Mouse (Mus musculus) mesoderm, embryonic 11.5 days (tissue): ENCODE results near the gene Ehbp1l1.

Source experiments
- DNase-seq: peaks from one replicate; pipeline ENCODE4 v3.0.0-alpha.2; 2012; ENCODE audit warnings: low read depth, low spot score

Ehbp1l1 gene

GRCm38 (mm10) chr19:5734325-5734724 lies 8.2 kb upstream of the Ehbp1l1 start:
- no peak for DNase-seq

DNA sequence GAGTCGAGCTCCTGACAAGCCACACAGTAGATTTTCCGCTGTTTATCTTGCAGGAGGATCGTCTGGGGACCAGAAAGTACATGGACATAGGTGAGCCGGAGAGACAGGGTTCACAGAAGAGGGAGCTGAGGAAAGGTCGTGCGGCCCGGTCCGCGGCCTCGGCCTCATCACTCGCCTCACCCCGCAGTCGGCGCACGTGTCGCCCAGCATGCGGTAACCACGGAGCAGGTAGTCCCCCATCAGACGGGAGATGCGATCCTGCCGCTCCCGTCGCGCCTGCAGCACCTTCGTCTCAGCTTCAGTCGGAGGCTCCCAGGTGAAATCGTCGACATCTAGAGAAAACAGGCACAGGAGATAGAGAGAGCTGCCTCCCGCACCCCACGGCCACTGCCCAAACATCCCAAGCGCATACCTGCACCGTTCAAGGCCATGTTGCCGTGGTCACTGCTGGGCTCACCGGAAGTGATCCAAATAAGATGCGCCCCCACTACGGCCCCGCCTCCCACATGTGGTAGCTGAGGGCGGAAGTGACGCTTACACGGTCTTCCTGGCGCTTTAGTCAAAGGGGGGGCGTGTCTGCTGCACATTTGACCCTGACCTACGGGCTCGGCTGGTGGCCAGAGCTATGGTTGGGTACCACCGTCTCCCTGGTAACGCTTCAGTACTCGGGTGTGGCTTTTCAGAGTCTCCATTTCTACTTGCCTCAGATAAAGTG lies 5.3 kb upstream of the Ehbp1l1 start:
- DNase-seq = peak; percentile 96

GRCm38 (mm10) chr19:5730314-5731186 lies 4.4 kb upstream of the Ehbp1l1 start:
- no peak for DNase-seq

DNA sequence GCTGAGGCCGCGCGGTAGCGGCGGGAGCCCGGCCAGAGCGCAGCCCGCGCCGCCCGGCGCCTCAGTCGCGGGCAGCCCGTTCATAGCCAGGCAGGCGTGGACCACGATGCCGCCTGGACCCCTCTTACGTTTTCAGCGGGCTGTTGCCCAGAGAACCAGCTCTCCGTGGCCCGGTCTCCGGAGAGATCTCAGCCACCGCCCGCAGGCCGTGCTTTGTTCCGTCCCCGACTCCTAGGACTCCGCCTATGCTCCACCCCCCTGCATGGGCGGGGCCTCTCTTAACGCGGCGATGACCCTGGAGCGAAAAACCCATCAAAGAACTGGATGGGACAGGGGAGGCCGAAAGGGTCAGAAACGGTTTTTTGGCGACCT lies 3.3 kb upstream of the Ehbp1l1 start, which contains the start of gene Fam89b:
TSS of gene Fam89b (minus strand) at position 210 of the 372 bp plus-strand sequence.
- peak; percentile 89 for DNase-seq

GRCm38 (mm10) chr19:5728631-5729443 lies 2.7 kb upstream of the Ehbp1l1 start:
- peak; percentile 34 for DNase-seq

- DNase-seq = peak; percentile 88
These were observed 1.6 kb upstream of the Ehbp1l1 start for GRCm38 (mm10) chr19:5727701-5728100.

GRCm38 (mm10) chr19:5726961-5727578 lies 953 bp upstream of the Ehbp1l1 start:
- no peak for DNase-seq

DNA sequence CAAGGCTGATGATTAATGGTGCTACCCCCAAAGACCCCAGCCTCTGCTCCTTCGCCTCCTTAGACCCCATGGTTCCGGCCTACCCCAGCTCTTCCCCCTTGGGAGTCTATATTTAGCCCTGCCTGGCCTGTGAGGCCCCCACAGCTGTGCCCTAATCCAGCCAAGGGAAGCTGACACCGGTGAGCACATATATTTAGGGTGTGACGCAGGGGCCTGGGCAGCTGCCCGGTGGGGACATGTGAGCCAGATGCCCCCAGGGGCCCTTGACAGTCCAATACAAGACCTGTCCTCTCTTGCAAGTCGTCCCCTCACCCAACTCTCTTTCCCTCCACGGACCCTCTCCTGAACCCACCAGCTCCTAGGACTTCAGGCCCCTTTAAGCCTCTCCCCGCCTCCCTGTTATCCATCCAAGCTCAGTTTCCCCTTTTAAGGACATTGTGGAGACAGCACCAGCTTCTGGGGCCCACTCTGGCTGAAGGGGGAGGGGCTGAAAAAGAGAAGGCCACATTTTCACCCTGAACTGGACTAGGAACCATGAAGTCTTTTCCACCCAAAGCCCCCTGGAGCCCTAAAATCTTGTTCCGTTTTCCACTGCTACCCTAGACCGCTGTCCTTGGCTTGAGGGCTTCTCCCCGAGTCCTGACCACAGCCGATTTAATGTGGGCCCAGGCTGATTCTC lies 949 bp downstream of the Ehbp1l1 start:
- DNase-seq = no peak

DNA sequence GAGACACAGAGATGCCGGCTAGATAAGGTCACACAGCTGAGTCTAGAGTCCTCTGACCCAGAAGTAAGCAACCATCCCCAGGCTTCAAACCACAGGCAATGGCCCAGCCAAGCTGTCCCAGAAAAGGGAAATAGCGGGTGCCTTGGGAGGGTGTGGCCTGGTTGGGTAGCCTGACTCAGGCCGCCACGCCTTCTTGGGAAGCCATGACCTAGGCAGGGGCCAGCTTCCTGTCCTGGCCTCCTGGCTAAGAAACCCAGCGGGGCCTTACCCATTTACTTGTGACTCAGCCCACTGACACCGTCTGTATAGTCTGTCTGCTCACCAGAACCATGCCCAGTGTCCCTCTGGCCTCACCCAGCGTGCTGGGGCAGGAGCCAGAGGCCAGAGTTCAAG lies 1.6 kb downstream of the Ehbp1l1 start:
- DNase-seq = no peak

DNA sequence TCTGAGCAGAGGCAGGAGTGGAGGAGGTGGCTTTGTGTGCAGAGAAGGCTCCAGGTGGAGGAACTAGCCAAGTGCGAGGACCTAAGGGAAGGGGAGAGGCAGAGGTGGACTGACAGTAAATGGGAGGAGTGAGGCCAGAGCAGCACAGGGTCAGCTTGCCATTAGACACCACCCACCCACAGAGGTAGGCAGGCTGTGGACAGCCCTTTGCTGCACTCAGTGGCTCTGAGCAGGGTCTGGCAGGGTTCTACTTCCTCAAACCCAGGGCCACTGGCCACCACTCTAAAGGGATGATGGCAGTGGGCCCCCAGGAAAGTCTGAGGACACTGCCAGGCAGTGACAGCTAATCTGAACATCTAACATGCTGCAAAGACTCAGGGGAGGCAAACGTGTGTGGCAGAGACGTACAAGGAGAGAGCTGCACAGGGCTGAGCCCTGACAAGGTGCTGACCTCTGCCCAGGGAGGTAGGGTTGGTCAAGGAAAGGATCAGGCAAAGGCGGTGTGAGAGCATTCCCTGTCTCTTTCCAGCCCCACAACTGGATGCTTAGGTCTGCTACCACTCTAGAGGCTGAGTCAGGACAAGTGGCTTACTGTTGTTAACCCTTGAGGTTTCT lies 2.1 kb downstream of the Ehbp1l1 start:
- DNase-seq = no peak

DNA sequence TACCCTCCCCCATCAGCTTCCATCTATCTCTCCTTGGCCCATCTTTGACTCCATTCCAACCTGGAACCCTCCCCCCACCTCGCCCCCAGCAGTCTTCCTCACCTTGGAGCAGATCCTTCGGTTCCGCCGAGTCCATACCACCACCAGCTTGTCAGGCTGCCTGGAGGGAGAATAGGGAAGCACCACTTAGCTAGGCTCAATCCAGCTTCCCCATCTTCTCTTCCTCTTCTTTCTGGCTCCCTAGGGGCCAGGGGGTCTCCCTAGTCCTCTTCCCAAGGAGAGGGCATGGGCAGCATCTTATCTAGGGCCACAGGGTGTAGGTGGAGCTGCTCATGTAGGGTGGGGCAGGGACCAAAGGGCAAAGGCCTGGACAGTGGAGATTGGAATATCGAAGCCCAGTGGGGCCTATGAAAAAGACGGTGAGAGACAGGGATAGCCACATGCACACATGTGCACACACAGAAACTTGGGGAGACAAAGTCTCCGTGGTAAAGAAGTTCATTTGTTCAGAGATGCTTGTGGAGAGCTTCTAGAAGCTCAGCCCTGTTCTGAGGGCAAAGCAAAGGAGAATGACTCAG lies 3.2 kb downstream of the Ehbp1l1 start:
- DNase-seq = no peak

DNA sequence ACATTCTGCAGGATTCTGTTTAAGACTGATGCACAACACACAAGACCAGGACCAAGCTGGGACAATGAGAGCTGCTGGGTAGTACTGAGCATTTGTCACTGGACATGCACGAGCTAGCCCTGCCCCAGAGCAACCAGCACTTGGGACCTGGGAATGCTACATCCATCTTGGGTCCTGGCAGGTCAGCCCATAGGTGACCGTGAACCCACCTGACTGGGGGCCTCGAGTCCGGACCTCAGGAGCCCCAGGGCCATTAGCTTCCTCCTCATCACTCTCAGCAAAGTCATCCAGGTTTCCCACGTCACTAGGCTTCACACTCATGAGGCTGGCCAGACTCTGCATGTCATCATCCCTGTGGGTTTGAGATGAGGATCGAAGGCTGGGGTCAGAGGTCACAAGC lies 4.9 kb downstream of the Ehbp1l1 start:
- no peak for DNase-seq

DNA sequence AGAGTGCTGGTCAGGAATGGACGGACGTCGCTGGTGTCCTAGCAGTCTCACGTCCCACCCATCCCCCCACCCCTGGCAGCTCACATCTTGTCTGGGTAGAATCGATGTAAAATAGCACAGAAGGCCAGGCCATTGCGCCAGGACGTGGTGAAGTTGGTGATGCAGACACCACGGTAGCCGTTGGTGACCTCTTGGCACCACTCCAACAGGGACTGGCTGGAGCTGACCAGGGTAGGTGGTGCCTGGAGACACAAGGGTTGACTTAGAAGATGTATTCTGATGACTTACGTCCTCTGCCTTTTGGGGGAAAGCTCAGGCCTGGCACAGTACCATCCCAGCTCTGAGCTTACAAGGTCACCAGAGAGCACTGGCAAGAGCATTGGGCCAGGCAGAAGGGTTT lies 9.2 kb downstream of the Ehbp1l1 start:
- no peak for DNase-seq

DNA sequence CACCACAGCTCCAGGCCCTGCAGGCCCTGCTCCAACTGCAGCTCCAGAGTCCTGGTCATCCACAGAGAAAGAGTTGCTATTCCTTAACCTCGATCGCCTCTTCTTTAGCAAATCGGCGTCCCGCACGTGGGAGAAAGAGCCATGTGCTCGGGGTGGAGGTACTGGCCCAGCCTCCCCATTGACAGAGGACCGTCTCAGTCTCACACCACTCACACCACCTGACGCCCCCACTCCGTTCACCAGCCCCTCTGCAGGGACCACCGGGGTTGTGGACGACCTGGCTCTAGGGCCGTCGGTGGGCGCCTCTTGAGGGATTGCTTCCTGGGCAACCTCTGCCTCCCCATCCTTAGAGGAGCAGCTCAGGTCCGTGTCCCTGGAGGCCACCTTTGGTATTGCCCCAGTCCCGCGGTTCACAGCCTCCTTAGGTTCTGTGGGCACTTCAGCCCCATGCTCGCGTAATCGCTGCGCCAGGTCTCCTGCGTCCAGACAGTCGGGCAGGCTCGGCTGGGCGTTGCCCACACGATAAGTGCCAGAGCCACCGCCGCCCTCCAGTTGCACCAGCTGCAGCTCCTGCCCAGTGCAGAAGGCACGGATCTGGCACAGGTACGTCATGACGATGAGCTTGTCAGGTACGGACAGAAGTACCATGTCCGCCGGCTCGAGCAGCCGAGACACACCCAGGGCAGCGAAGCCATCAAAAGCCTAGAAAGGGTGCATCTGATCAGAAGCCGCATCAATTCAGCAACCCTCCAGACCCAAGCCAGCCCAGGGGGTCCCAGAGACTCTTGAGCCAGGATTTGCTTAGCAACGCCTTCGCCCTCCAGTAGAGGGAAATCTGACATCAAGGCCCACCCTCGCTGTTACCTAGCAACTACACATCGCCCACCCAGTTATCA lies 10.1 kb downstream of the Ehbp1l1 start:
- DNase-seq = no peak

DNA sequence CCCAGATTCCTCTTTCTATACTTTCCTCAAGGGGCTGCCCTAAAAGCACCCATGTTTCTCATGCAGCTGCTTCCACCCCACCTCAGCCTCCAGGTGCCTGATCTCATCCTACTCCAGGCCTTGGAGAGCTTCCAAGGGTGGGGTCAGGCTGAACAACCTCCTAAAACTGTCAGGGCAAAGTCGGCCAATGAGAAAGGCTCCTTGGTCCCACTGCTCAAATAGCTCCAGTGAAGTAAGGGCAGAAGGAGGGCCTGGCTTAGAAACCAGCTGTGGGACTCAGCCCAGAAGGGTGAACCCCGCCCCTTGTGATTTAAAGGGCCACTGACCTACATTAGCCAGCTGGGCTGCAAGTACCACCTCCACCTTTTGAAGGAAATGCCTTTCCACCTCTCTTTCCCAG lies 12.4 kb downstream of the Ehbp1l1 start:
- DNase-seq = no peak

DNA sequence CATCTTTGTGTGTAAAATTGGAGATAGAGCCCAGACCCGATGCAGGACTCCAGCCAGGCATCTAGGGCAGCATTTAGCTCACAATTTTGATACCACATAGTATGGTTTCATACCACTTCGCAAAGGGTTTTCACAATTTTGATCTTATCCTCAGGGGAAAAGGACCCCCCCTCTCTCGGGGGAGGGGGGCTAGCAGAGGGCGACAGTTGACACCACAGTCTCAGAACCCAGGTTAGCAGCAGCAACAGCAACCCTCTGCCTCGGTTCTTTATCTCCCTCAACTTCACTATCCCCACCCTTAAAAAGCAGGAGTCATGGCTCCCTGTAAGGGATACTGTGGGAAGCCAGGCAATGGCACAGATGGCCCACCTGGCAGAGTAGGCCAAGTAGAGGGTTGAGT lies 12.9 kb downstream of the Ehbp1l1 start:
- no peak for DNase-seq

DNA sequence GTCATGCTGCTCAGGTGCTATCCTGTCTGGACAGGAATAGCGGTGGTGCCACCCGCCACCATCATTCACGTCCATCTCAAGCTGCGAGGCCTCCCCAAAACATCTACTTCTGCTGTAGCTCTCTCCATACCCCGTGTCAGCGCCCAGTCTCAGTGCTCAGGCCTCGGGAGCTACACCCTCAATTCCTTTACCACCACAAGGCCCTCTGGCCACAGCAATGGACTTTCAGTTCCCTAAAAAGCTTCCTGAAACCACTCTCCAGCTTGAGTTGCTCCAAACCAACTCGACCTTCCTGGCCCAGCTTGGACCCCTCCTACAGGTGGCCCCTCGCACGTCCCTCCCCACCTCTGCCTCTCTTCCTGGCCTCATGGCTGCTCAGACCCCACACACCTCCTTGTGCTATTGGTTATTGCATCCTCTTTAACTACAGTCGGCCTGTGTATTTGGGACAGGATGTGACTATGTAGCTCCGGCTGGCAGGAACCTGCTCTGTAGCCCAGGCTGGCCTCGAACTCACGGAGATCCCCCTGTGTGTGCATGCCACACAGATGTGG lies 14.1 kb downstream of the Ehbp1l1 start:
- DNase-seq = no peak

- DNase-seq = peak; percentile 65
These were observed 14.9 kb downstream of the Ehbp1l1 start for GRCm38 (mm10) chr19:5711218-5711617.

DNA sequence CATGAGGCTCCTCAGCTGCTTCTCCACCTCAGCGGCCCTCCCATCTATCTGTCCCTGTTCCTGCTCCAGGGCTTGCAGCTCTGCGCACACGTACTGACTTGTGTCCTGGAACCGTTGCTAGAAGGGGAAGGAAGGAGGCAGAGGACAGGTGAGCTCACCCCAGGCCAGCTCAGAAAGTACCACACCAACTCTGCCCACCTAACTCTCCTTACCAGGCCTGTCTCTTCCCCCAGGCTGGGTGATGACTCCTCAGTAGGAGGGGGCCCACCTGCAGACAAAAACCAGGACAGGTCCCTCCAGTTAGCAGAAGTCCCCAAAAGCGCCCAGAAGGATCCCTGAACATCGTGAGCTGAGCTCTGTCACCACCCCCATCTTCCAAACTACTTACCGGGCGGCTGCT lies 15.5 kb downstream of the Ehbp1l1 start:
- DNase-seq = no peak
